Mouse (Mus musculus): ENCODE measurements around the gene Rpl27a. TPM values are rescaled to one million over a fixed set of nuclear protein-coding genes. Genes with fewer than 3 reads are reported as not detected.

Gene Rpl27a
- polyA plus RNA-seq, 1 experiment from 2014 or later: 171 TPM

DNA sequence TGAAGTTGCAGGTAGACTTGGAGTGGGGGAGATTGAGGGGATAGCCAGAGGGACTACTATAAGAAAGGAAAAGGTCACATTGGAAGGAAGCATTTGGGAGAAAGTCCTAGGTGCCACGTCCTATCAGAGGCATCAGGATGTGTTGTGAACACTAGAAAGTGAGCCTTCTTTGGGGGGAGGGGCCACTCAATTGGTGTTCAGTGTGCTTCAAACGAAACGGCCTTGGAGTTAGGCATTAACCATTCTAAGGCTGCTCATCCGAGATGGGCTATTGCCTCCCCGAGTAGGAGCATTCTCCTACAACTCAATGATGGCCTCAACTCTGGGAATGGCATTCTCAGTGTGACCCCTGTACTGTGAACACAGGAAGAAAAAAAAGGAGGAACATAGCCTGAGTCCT, 43.7 kb downstream of the Rpl27a start:
- no peak for DNase-seq (ENCODE audit: low spot score)

DNA sequence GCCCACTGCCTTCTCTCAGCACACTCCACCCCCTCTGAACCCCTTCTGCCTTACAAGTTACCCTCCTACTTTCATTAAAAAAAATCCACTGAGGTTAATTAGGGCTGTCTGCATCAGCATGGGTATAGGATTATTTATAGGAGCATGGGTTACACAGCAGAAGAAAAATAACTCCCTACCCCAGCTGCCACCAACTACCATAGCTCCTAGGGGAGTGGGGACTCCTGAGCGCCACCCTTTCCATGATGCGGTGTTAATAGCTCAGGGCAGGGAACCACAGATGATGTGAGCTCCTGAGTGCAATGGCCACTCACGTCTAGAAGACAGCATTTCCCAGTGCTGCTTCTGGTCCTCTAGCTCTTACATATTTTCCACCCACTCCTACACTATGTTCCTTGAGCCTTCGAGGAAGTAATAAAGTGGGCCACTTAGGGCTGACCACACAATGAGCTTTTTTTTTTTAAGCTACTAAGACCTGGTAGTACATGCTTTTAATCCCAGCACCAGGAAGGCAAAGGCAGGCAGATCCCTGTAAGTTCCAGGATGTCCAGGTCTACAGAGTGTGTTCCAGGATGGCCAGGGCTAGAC, 44.9 kb downstream of the Rpl27a start:
- DNase-seq (ENCODE audit: low spot score): no peak

DNA sequence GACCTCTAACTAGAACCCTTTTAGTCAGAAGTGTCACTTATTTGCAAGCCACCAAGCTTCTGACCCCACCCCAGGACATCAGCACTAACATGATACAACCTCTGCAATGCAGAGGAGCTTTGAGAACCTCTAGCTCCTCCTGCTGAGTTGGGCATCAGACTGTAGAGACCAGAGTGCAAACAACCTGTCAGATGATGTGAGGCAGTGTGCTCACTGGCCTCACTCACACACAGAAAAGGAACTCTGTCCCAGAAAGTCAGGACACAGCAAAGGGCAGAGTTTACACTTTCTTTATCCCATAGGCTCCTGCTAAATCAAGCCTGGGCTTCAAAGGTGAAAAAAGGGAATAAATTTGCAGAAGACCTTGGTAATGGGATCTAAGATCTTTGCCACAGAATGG, 47.4 kb downstream of the Rpl27a start:
- DNase-seq (ENCODE audit: low spot score): no peak

DNA sequence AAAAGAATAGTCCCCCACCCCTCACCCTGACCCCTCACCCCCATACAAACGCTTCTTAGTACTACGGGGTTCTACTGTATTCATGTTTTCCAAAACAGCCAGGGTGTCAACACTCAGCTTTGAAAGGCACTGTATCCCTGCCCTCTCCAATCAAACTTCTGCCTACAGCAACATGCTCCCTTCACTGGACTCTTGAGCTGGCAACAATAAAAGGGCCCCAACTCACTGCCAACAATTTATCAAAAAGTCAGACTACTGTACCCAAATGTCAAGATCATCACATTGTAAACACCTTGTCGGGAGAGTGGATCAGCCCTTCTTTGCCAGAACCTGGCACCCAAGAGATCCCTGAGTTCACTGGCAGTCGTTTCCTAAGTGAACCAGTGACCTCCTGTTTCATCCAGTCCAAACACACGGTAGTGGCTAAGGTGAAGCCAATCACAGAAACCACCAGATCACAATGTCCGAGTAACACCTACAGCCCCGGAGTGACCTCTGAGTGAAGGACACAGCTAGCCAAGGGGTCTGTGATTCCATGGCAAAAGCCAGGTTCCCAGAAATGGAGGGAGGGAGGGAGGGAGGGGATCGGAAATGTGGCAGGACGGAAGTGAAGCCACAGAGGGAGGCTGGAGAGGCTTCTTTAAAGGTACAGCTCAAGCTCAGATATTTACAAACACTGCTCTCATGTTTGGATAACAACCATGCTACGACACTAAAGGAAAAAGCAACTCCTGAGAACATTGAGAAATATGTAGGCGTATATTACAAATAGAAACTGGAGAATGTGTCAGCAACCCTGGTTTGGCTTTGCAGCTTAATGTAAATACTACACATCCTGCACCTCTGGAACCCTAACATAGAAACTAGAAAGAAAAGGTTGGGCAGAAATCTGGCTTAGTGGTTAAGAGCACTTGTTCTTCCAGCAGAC, 48.2 kb downstream of the Rpl27a start:
- DNase-seq (ENCODE audit: low spot score): no peak

DNA sequence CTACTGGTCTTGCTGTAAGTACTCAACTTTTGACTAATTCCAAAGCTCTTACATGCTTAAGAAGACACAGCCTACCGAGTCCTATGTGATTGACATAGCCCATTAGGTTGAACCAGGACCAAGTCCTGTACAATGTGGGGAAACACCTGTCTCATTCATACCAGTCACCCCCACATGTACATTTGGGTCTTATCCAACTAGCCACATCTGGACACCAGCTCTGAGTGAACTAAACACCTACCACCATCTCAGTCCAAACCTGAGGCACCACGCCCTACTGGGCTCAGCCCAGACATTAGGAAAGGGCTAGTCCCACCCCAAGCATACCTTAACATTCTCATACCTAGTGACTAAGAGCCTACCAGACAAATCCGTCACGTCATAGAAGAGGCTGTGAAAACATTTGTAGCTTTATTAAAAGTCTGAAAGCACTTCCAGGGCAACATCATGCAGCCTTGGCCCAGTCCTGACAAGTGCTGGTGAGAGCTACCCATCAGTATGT, 49.5 kb downstream of the Rpl27a start:
- no peak for DNase-seq (ENCODE audit: low spot score)

Small RNA genes within 50 kb of the gene (microRNA-seq; reads per million reads assigned to microRNA genes)
- not detected for gene Gm47284 (ENCODE audit: borderline number of aligned reads)

Other genes starting within 250 kb of the Rpl27a start
- 0.55 and 0.80 TPM in 2 replicates for gene Stk33, start 80.1 kb upstream of the Rpl27a start, polyA plus RNA-seq (2015; fragmentation: Nextera tagmentation; extraction: Ambion mirVana)
- gene Trim66, start 11.0 kb upstream of the Rpl27a start, polyA plus RNA-seq (2015; fragmentation: Nextera tagmentation; extraction: Ambion mirVana): 0.03 and 0.07 TPM in 2 replicates
- gene St5, start 184.5 kb downstream of the Rpl27a start, polyA plus RNA-seq (2015; fragmentation: Nextera tagmentation; extraction: Ambion mirVana): 28.6 and 31.4 TPM in 2 replicates
- gene Akip1, start 184.5 kb downstream of the Rpl27a start, polyA plus RNA-seq (2015; fragmentation: Nextera tagmentation; extraction: Ambion mirVana): 44.6 and 47.5 TPM in 2 replicates
- 0.35 and 0.45 TPM in 2 replicates for gene BC051019, start 204.7 kb downstream of the Rpl27a start, polyA plus RNA-seq (2015; fragmentation: Nextera tagmentation; extraction: Ambion mirVana)
- gene Ascl3, start 212.6 kb downstream of the Rpl27a start, polyA plus RNA-seq (2015; fragmentation: Nextera tagmentation; extraction: Ambion mirVana): 0.19 and 0.21 TPM in 2 replicates
- 70.3 and 74.9 TPM in 2 replicates for gene Tmem9b, start 233.7 kb downstream of the Rpl27a start, polyA plus RNA-seq (2015; fragmentation: Nextera tagmentation; extraction: Ambion mirVana)